Mouse (Mus musculus) limb, embryonic 15.5 days (tissue): ENCODE results near the gene Lrrtm1. TPM values are rescaled to one million over a fixed set of nuclear protein-coding genes. Genes with fewer than 3 reads are reported as not detected.

Experiments
- ATAC-seq: fragments of 200-750 bp; cut with Nextera tagmentation; 2 replicates; pipeline ENCODE4 v1.8.0; 2017; ENCODE audit warnings: low read depth, moderate TSS enrichment; ENCODE audit not compliant: insufficient number of reproducible peaks, low FRiP score, low TSS enrichment
- H3K27ac ChIP-seq: fragments of 300-500 bp; sonication (generic); 2 replicates; pipeline ENCODE4 v1.5.1; 2015; ENCODE audit warnings: moderate library complexity, mild to moderate bottlenecking, inconsistent platforms
- H3K27me3 ChIP-seq: fragments of 300-500 bp; sonication (generic); 2 replicates; pipeline ENCODE4 v1.6.1; 2015; ENCODE audit warnings: inconsistent platforms
- H3K36me3 ChIP-seq: fragments of 300-500 bp; sonication (generic); 2 replicates; pipeline ENCODE4 v1.6.1; 2015; ENCODE audit warnings: inconsistent platforms
- H3K4me1 ChIP-seq: fragments of 300-500 bp; sonication (generic); 2 replicates; pipeline ENCODE4 v1.6.1; 2015; ENCODE audit warnings: inconsistent platforms
- H3K4me2 ChIP-seq: fragments of 300-500 bp; sonication (generic); 2 replicates; pipeline ENCODE4 v1.6.1; 2015; ENCODE audit warnings: mild to moderate bottlenecking, inconsistent platforms
- H3K4me3 ChIP-seq: fragments of 300-500 bp; sonication (generic); 2 replicates; pipeline ENCODE4 v1.5.1; 2015; ENCODE audit warnings: mild to moderate bottlenecking, inconsistent platforms
- H3K9ac ChIP-seq: fragments of 300-500 bp; sonication (generic); 2 replicates; pipeline ENCODE4 v1.6.1; 2015; ENCODE audit warnings: inconsistent platforms
- H3K9me3 ChIP-seq: fragments of 300-500 bp; sonication (generic); 2 replicates; pipeline ENCODE4 v1.6.1; 2016; ENCODE audit warnings: inconsistent platforms
- WGBS: fragments of 180-500 bp; shearing (Covaris S2); methylation state at CpG from one replicate; pipeline ENCODE4 v1.1.7; 2015; 5-methylcytosine and 5-hydroxymethylcytosine counted together
- polyA plus RNA-seq: library from polyadenylated mRNA; unstranded; fragments of >200 nt; fragmentation: Nextera tagmentation; extraction: Ambion mirVana; gene quantifications from 2 replicates; pipeline ENCODE4 v1.2.1, GENCODE M21; 2015

Gene Lrrtm1
- polyA plus RNA-seq = 8.5 and 11.0 TPM in 2 replicates

- H3K27me3 ChIP-seq = peaks cover 42% of the 10 kb centered on the region
- H3K4me3 ChIP-seq = peak within 1 kb of the TSS; percentile 52
- peak within 1 kb of the TSS; percentile 47; the same call in 1 of the 2 replicates for H3K27ac ChIP-seq
- 1% methylated on average over 53 of the region's 53 CpGs for WGBS
- no peaks in the 10 kb centered on the region for H3K36me3 ChIP-seq
- H3K4me2 ChIP-seq = peak within 1 kb of the TSS; percentile 87
- H3K4me1 ChIP-seq = peaks cover 17% of the 10 kb centered on the region
- 0 out of 2 replicates have a peak within 1 kb of the TSS, but pooled peaks have one; percentile 20 for H3K9ac ChIP-seq
- no peaks in the 10 kb centered on the region for H3K9me3 ChIP-seq
- ATAC-seq = peak; percentile 75; the same call in 1 of the 2 replicates
Measured at GRCm38 (mm10) chr6:77242601-77243406, at the start of gene Lrrtm1. Gene Lrrtm1, plus strand, starts transcription at chr6:77242689.

DNA sequence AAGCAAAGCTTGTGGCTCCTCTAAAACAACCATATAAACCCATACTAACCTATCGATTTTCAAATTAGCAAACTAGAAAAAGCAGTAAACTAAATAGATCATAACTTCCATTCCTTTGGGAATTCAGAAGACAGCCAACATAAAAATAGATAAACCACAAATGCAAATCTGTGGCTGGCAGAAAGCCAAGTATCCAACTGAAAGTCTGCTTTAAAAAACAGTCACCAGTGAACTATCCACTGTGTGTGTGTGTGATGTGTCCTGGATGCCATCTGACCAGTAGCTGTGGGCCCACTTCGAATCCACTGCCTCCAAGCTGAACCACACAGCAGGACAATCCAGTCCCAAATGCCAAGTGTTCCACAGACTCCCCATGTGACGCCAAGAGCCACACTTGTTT, 45.8 kb upstream of the Lrrtm1 start:
- Histone ChIP-seq H3K27me3 (no peaks in the 10 kb centered on the region), H3K4me2 (no peak overlapping the region), H3K9ac (no peak overlapping the region), H3K36me3 (no peaks in the 10 kb centered on the region), H3K4me3 (no peak overlapping the region), H3K27ac (no peak overlapping the region), H3K9me3 (no peaks in the 10 kb centered on the region), H3K4me1 (no peaks in the 10 kb centered on the region)
- whole genome bisulfite sequencing = 82% methylated on average over 3 of the region's 3 CpGs
- ATAC-seq = no peak

- Histone ChIP-seq H3K27ac (no peak overlapping the region), H3K27me3 (no peaks in the 10 kb centered on the region), H3K36me3 (no peaks in the 10 kb centered on the region), H3K4me3 (no peak overlapping the region), H3K9ac (no peak overlapping the region), H3K4me2 (no peak overlapping the region), H3K9me3 (no peaks in the 10 kb centered on the region), H3K4me1 (no peaks in the 10 kb centered on the region)
- WGBS = 78% methylated on average over 2 of the region's 2 CpGs
- ATAC-seq = no peak
Measured at GRCm38 (mm10) chr6:77199375-77199774, 43.1 kb upstream of the Lrrtm1 start.

GRCm38 (mm10) chr6:77209183-77209582, 33.3 kb upstream of the Lrrtm1 start:
- Histone ChIP-seq H3K4me1 (peaks cover 3% of the 10 kb centered on the region; the same call in 1 of the 2 replicates), H3K36me3 (no peaks in the 10 kb centered on the region), H3K27me3 (no peaks in the 10 kb centered on the region), H3K4me3 (no peak overlapping the region), H3K9me3 (no peaks in the 10 kb centered on the region), H3K27ac (no peak overlapping the region), H3K9ac (no peak overlapping the region), H3K4me2 (no peak overlapping the region)
- WGBS = 47% methylated on average over 1 of the region's 1 CpGs
- ATAC-seq = no peak

DNA sequence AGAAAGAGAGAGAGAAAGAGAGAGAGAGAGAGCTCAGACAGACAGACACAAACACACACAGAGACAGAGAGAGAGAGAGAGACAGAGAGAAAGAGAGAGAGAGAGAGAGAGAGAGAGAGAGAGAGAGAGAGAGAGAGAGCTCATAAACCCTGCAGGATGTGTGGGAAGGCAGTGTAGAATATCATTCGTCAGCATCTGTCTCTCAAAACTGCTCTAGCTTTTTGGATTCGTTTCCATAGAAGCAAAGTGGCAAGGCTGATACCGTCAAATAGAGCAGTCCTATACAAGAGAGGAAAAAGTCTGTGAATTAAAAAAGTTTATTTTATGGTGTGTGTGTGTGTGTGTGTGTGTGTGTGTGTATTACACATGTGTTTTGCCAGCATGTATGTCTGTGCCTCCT, 32.6 kb upstream of the Lrrtm1 start:
- WGBS = 59% methylated on average over 3 of the region's 3 CpGs
- H3K4me2 ChIP-seq = no peak overlapping the region
- H3K27me3 ChIP-seq = no peaks in the 10 kb centered on the region
- no peak overlapping the region for H3K4me3 ChIP-seq
- peaks cover 3% of the 10 kb centered on the region; the same call in 1 of the 2 replicates for H3K4me1 ChIP-seq
- H3K9me3 ChIP-seq = no peaks in the 10 kb centered on the region
- no peak overlapping the region for H3K27ac ChIP-seq
- H3K9ac ChIP-seq = no peak overlapping the region
- ATAC-seq = no peak
- H3K36me3 ChIP-seq = no peaks in the 10 kb centered on the region

DNA sequence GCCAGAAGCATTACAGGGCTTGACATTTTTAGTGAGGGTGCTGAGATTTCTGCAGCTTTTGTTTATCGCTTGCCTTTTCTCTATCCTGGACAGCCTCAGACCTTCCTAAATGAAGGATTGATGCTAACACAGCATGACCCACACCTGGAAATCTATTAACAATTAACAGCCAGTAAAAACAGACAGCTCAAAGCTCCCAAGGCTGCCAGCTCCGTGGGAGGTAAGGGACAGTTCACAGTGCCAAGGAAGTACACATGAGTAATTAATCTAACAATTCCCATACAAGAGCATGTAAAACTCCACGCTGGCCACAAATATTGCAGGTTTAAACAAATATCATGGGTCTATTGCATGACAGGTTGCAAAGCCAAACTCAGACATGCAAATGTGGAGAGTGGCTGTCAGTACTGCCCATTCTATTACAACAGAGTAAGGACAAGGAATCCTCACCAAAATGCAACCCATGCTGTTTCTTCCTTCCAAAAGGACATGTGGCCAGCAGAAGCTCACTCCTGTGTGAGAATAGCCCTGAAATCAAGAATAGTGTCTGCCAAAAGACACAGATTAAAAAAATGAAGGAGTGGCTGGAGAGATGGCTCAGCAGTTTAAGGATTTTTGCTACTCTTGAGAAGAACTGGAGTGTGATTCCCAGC, 28.6 kb upstream of the Lrrtm1 start:
- Histone ChIP-seq H3K4me2 (no peak overlapping the region), H3K9ac (no peak overlapping the region), H3K27ac (no peak overlapping the region), H3K36me3 (no peaks in the 10 kb centered on the region), H3K4me3 (no peak overlapping the region), H3K4me1 (peaks cover 3% of the 10 kb centered on the region; the same call in 1 of the 2 replicates), H3K27me3 (peaks cover 3% of the 10 kb centered on the region; the same call in 1 of the 2 replicates), H3K9me3 (no peaks in the 10 kb centered on the region)
- ATAC-seq = no peak
- WGBS = 3% methylated on average over 3 of the region's 3 CpGs

DNA sequence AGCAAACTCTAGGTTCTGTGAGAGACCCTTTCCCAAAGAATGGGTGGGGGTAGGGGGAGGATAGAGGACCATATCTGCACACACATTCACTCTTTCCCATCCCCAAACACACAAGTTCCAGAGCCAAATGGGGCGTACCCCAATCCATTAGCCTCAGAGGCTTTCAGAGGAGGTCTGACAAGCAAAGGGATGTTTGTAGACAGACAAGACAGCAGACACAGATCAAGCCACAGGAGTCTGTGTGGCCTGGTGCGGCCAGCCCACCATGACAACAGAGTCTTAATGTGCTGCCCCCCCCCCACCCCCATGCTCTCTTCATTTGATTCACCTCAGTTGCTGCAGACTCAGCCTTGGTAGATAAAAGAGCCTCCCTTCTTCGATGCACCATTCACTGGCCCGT, 27.2 kb upstream of the Lrrtm1 start:
- Histone ChIP-seq H3K27ac (no peak overlapping the region), H3K4me3 (no peak overlapping the region), H3K4me2 (no peak overlapping the region), H3K9me3 (no peaks in the 10 kb centered on the region), H3K9ac (no peak overlapping the region), H3K4me1 (peaks cover 3% of the 10 kb centered on the region; the same call in 1 of the 2 replicates), H3K27me3 (peaks cover 3% of the 10 kb centered on the region; the same call in 1 of the 2 replicates), H3K36me3 (no peaks in the 10 kb centered on the region)
- ATAC-seq = no peak
- 68% methylated on average over 4 of the region's 4 CpGs for WGBS

- no peak for ATAC-seq
- Histone ChIP-seq H3K4me1 (no peaks in the 10 kb centered on the region), H3K27me3 (peaks cover 3% of the 10 kb centered on the region; the same call in 1 of the 2 replicates), H3K36me3 (no peaks in the 10 kb centered on the region), H3K4me3 (no peak overlapping the region), H3K9ac (no peak overlapping the region), H3K27ac (no peak overlapping the region), H3K4me2 (no peak overlapping the region), H3K9me3 (no peaks in the 10 kb centered on the region)
Measured at GRCm38 (mm10) chr6:77218875-77219274, 23.6 kb upstream of the Lrrtm1 start.

DNA sequence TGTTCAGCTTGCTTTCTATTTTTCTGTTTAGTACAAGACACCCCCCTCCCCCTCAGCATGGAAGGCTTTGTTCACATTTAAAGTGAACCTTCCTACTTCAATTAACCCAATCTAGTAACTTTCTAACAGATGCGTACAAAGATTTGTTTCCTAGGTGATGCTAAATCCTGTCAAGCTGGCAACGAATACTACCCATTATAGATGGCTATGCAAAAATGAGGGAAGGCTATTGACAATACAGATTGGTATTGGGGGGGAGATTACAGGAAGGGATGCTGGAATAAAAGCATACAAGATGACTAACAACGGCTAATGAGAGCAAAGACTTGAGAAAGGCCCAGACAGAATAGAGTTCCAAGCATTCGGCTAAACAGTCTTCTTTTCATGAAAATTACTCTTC, 21.7 kb upstream of the Lrrtm1 start:
- no peak overlapping the region for H3K27ac ChIP-seq
- H3K9ac ChIP-seq = no peak overlapping the region
- H3K36me3 ChIP-seq = no peaks in the 10 kb centered on the region
- whole genome bisulfite sequencing = 80% methylated on average over 4 of the region's 4 CpGs
- no peak for ATAC-seq
- no peaks in the 10 kb centered on the region for H3K9me3 ChIP-seq
- no peak overlapping the region for H3K4me2 ChIP-seq
- H3K27me3 ChIP-seq = no peaks in the 10 kb centered on the region
- H3K4me3 ChIP-seq = no peak overlapping the region
- no peaks in the 10 kb centered on the region for H3K4me1 ChIP-seq

DNA sequence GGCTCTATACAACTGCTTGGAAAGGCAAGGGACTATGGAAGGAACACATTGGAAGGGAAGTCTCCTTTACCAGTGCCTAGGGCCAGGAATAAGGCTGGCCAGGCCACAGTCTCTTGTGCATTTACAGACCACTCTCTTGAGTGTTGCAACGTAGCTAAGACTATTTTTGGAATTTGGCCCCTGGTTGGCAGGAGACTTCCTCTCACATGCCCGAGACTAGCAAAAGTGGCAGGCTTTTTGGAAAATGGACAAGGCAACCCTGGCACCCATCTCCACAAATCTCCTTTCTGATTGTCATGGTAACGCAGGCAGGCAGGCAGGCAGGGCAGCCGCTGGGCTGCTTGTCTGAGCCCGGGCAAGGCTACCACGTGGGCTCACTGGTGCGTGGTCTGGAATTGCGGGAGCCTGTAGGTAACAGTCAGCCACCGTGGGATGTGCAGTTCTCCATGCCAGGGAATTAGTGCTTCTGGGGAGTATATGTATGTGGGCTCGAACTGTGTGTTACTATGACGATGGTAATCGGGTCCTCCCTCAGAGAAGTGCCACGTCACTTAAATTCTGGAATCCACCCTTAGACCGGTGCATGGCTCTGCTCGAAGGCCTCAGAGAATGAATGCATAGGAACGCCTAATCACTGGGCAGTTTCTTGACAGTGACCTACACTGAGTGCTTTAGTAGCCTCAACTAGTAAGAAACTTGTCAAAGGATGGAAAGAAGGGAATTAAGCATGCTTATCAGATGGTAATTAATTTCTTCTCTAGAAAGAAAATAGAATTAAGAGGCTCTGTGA, 19.4 kb upstream of the Lrrtm1 start:
- Histone ChIP-seq H3K4me2 (no peak overlapping the region), H3K9ac (no peak overlapping the region), H3K36me3 (no peaks in the 10 kb centered on the region), H3K27me3 (no peaks in the 10 kb centered on the region), H3K9me3 (no peaks in the 10 kb centered on the region), H3K4me1 (no peaks in the 10 kb centered on the region), H3K27ac (no peak overlapping the region), H3K4me3 (no peak overlapping the region)
- ATAC-seq = no peak
- 72% methylated on average over 16 of the region's 16 CpGs for WGBS

- Histone ChIP-seq H3K36me3 (no peaks in the 10 kb centered on the region), H3K4me3 (no peak overlapping the region), H3K4me2 (no peak overlapping the region), H3K9ac (no peak overlapping the region), H3K27me3 (peaks cover 35% of the 10 kb centered on the region), H3K4me1 (peaks cover 17% of the 10 kb centered on the region), H3K9me3 (no peaks in the 10 kb centered on the region), H3K27ac (no peak overlapping the region)
- no peak for ATAC-seq
- 0% methylated on average over 1 of the region's 1 CpGs for WGBS
Measured at GRCm38 (mm10) chr6:77240426-77240825, 2.1 kb upstream of the Lrrtm1 start.
